Mouse (Mus musculus): ENCODE data around the gene Acvr1. TPM values are rescaled to one million over a fixed set of nuclear protein-coding genes. Genes with fewer than 3 reads are reported as not detected.

The Acvr1 gene
- polyA plus RNA-seq, 1 experiment from 2014 or later: 3.5 TPM

Other genes with a start within 250 kb of the Acvr1 start
- gene Acvr1c, start 209.3 kb downstream of the Acvr1 start, polyA plus RNA-seq (2016; fragmentation: Nextera tagmentation; extraction: Ambion mirVana): 0.09 and 0.43 TPM in 2 replicates
- 0.17 TPM in 1 of 2 replicates, not detected in the other for gene Gm17409, start 97.0 kb downstream of the Acvr1 start, polyA plus RNA-seq (2016; fragmentation: Nextera tagmentation; extraction: Ambion mirVana)
- gene Upp2, start 141 bp upstream of the Acvr1 start, polyA plus RNA-seq (2016; fragmentation: Nextera tagmentation; extraction: Ambion mirVana): 4.8 and 5.2 TPM in 2 replicates

All from hindbrain, embryonic 10.5 days (tissue).